Mouse (Mus musculus): ENCODE measurements at regions not wholly inside any gene's neighbourhood (a gene's known extent, or its start where the extent isn't known, plus 50 kb on each side); places are given as distances from the start of the nearest gene placed in this dataset.
A peak's percentile ranks its signal among the peaks of the same experiment; 100 is the strongest.
"Not testable (repeated sequence)": the region's sequence is repeated elsewhere in the genome, so short reads cannot be mapped to it uniquely, and the experiment has no call there.

GRCm38 (mm10) chr1:17545311-17545710 lies 600.4 kb downstream of the Crisp4 start:
- ATAC-seq (ENCODE audit: insufficient number of reproducible peaks, low FRiP score, low TSS enrichment): no peak

- ATAC-seq (ENCODE audit: insufficient number of reproducible peaks, low FRiP score, low TSS enrichment): no peak
Observed at GRCm38 (mm10) chr1:17538160-17538559, 607.5 kb downstream of the Crisp4 start.

GRCm38 (mm10) chr1:17531291-17531690 lies 614.4 kb downstream of the Crisp4 start:
- ATAC-seq (ENCODE audit: insufficient number of reproducible peaks, low FRiP score, low TSS enrichment): not testable (repeated sequence)

- peak; percentile 36; the same call in 1 of the 2 replicates for ATAC-seq (ENCODE audit: insufficient number of reproducible peaks, low FRiP score, low TSS enrichment)
Observed at GRCm38 (mm10) chr1:17520118-17520517, 625.6 kb downstream of the Crisp4 start.

- no peak for ATAC-seq (ENCODE audit: insufficient number of reproducible peaks, low FRiP score, low TSS enrichment)
Observed at GRCm38 (mm10) chr1:17506125-17507112, 639.3 kb downstream of the Crisp4 start.

GRCm38 (mm10) chr1:17493596-17493995 lies 652.1 kb downstream of the Crisp4 start:
- ATAC-seq (ENCODE audit: insufficient number of reproducible peaks, low FRiP score, low TSS enrichment): no peak

GRCm38 (mm10) chr1:17489854-17490202 lies 655.9 kb downstream of the Crisp4 start:
- ATAC-seq (ENCODE audit: insufficient number of reproducible peaks, low FRiP score, low TSS enrichment): not testable (repeated sequence)

- ATAC-seq (ENCODE audit: insufficient number of reproducible peaks, low FRiP score, low TSS enrichment): not testable (repeated sequence)
Observed at GRCm38 (mm10) chr1:17489192-17489853, 656.4 kb downstream of the Crisp4 start.

- no peak for ATAC-seq (ENCODE audit: insufficient number of reproducible peaks, low FRiP score, low TSS enrichment)
Observed at GRCm38 (mm10) chr1:17451204-17451866, 694.4 kb downstream of the Crisp4 start.

GRCm38 (mm10) chr1:17450715-17451114 lies 695.0 kb downstream of the Crisp4 start:
- ATAC-seq (ENCODE audit: insufficient number of reproducible peaks, low FRiP score, low TSS enrichment): no peak

GRCm38 (mm10) chr1:17450295-17450694 lies 695.4 kb downstream of the Crisp4 start:
- ATAC-seq (ENCODE audit: insufficient number of reproducible peaks, low FRiP score, low TSS enrichment): no peak

GRCm38 (mm10) chr1:17449291-17449690 lies 696.4 kb downstream of the Crisp4 start:
- no peak for ATAC-seq (ENCODE audit: insufficient number of reproducible peaks, low FRiP score, low TSS enrichment)

GRCm38 (mm10) chr1:17434064-17434463 lies 711.6 kb downstream of the Crisp4 start:
- not testable (repeated sequence) for ATAC-seq (ENCODE audit: insufficient number of reproducible peaks, low FRiP score, low TSS enrichment)

- no peak for ATAC-seq (ENCODE audit: insufficient number of reproducible peaks, low FRiP score, low TSS enrichment)
Observed at GRCm38 (mm10) chr1:17415958-17416357, 729.7 kb downstream of the Crisp4 start.

- no peak for ATAC-seq (ENCODE audit: insufficient number of reproducible peaks, low FRiP score, low TSS enrichment)
Observed at GRCm38 (mm10) chr1:17394893-17395292, 750.8 kb downstream of the Crisp4 start.

GRCm38 (mm10) chr1:17392114-17392819 lies 753.4 kb downstream of the Crisp4 start:
- ATAC-seq (ENCODE audit: insufficient number of reproducible peaks, low FRiP score, low TSS enrichment): no peak

GRCm38 (mm10) chr1:17377562-17377961 lies 768.1 kb downstream of the Crisp4 start:
- ATAC-seq (ENCODE audit: insufficient number of reproducible peaks, low FRiP score, low TSS enrichment): no peak

GRCm38 (mm10) chr1:17348271-17348670 lies 797.4 kb downstream of the Crisp4 start:
- no peak for ATAC-seq (ENCODE audit: insufficient number of reproducible peaks, low FRiP score, low TSS enrichment)

GRCm38 (mm10) chr1:17337827-17338226 lies 807.9 kb downstream of the Crisp4 start:
- no peak for ATAC-seq (ENCODE audit: insufficient number of reproducible peaks, low FRiP score, low TSS enrichment)

GRCm38 (mm10) chr1:17311392-17311791 lies 834.3 kb downstream of the Crisp4 start:
- not testable (repeated sequence) for ATAC-seq (ENCODE audit: insufficient number of reproducible peaks, low FRiP score, low TSS enrichment)
